Mouse (Mus musculus): Measurements from ENCODE around the gene Gpr157. TPM values are rescaled to one million over a fixed set of nuclear protein-coding genes. Genes with fewer than 3 reads are reported as not detected.

Gene Gpr157
- polyA plus RNA-seq, 1 experiment from 2014 or later: 1.3 TPM

DNA sequence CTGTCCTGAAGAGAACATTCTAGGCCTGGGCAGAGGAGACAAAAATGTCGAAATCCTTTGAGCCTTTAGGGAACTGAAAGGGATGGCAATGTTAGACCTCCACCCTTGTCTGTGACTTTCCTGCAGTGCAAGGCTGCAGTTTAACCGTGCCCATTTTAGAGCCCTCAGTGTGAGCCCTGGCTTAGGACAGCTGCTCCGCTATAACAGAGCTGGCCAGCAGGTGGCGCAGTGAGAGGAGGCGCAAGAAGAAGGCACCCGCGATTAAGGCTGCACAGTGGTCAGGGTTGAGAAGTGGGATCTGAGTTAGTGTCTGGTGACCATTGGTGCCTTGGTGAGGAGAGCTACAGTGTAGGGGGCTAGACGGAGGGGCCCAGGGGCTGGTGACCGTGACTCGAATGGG, 49.5 kb downstream of the Gpr157 start:
- Histone ChIP-seq H3K4me2 (no peak overlapping the region), H3K4me1 (ENCODE audit: control insufficient read depth, insufficient read depth, low read length) (peaks cover 13% of the 10 kb centered on the region), H3K27me3 (ENCODE audit: control insufficient read depth, insufficient read depth, low read length) (0 out of 2 replicates have a peak, but pooled peaks cover 2% of the 10 kb centered on the region), H3K9ac (ENCODE audit: low read depth, low read length) (no peak overlapping the region), H3K4me3 (ENCODE audit: low read depth, low read length) (no peak overlapping the region), H3K9me3 (replicated peaks; ENCODE audit: control insufficient read depth, low read length) (no peaks in the 10 kb centered on the region), H3K27ac (ENCODE audit: low read depth, low read length) (no peak overlapping the region), H3K36me3 (ENCODE audit: control insufficient read depth, insufficient read depth, low read length) (no peaks in the 10 kb centered on the region)
- 6% methylated on average over 10 of the region's 10 CpGs for WGBS (ENCODE audit: insufficient replicate concordance)
- no peak for ATAC-seq (replicated peaks; ENCODE audit: insufficient number of reproducible peaks, low FRiP score, low TSS enrichment)

DNA sequence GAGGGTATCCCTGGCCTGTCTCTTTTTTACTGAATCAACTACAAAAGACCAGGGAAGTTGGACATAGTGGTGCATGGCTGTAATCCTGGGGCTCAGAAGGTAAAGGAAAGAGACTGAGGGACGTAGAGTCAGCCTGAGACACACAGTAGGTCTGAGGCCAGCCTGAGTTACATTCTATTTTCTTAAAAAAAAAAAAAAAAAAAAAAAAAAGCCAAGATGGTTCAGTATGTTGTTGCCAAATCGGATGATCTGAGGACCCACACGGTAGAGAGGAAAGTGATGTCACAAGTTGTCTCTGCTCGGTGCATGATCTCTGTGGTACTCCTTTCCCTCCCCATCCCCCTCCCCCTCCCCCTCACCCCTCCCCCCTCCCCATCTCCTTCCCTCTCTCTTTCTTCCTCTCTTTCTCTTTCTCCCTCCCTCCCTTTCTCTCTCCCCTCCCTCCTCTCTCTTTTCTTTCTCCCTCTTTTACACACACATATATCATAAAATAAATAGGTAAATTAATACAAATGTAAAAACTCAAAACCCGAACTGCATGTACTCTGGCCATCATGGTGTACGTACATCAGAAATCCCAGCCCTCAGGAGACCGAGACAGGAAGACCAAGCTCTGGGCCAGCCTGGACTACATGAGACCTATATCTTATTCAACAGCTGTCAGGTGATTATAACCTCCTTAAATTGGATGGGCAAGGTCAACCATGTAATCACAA, 50.4 kb downstream of the Gpr157 start:
- ATAC-seq (replicated peaks; ENCODE audit: insufficient number of reproducible peaks, low FRiP score, low TSS enrichment): no peak
- H3K4me1 ChIP-seq (ENCODE audit: control insufficient read depth, insufficient read depth, low read length): peaks cover 13% of the 10 kb centered on the region

DNA sequence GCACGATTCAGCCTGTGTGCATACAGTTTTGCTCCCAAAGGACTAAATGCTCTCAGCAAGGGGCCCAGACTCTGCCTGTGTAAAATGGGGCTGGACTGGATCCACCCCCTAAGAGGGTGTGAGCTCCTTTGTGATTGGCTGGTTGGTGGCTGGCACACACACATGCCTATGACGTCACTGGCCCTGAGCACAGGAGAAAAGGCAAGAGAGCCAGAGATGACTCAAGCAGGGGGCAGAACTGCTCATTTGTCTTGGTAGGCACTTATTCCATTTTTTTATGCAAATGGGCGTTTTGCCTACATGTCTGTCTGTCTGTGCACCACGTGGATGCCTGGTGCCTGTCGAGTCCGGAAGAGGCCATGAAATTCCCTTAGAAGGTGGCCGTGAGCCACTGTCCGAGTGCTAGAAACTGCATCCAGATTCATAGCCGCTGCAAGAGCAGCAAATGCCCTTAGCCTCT, 50.9 kb downstream of the Gpr157 start:
- Histone ChIP-seq H3K4me3 (ENCODE audit: low read depth, low read length) (0 out of 2 replicates have a peak overlapping the region, but pooled peaks have one; percentile 2), H3K4me1 (ENCODE audit: control insufficient read depth, insufficient read depth, low read length) (peaks cover 7% of the 10 kb centered on the region), H3K27ac (ENCODE audit: low read depth, low read length) (no peak overlapping the region), H3K9me3 (replicated peaks; ENCODE audit: control insufficient read depth, low read length) (no peaks in the 10 kb centered on the region), H3K36me3 (ENCODE audit: control insufficient read depth, insufficient read depth, low read length) (no peaks in the 10 kb centered on the region), H3K4me2 (peak overlapping the region; percentile 50), H3K9ac (ENCODE audit: low read depth, low read length) (0 out of 2 replicates have a peak overlapping the region, but pooled peaks have one; percentile 0), H3K27me3 (ENCODE audit: control insufficient read depth, insufficient read depth, low read length) (0 out of 2 replicates have a peak, but pooled peaks cover 2% of the 10 kb centered on the region)
- 21% methylated on average over 9 of the region's 9 CpGs for WGBS (ENCODE audit: insufficient replicate concordance)
- no peak; the same call in 1 of the 2 replicates for ATAC-seq (replicated peaks; ENCODE audit: insufficient number of reproducible peaks, low FRiP score, low TSS enrichment)

More for the DNA sequence above, 50.4 kb downstream of the Gpr157 start:
- H3K27ac ChIP-seq (ENCODE audit: low read depth, low read length): no peak overlapping the region
- H3K9ac ChIP-seq (ENCODE audit: low read depth, low read length): no peak overlapping the region
- no peaks in the 10 kb centered on the region for H3K36me3 ChIP-seq (ENCODE audit: control insufficient read depth, insufficient read depth, low read length)
- 0 out of 2 replicates have a peak, but pooled peaks cover 2% of the 10 kb centered on the region for H3K27me3 ChIP-seq (ENCODE audit: control insufficient read depth, insufficient read depth, low read length)
- H3K9me3 ChIP-seq (replicated peaks; ENCODE audit: control insufficient read depth, low read length): no peaks in the 10 kb centered on the region
- no peak overlapping the region for H3K4me3 ChIP-seq (ENCODE audit: low read depth, low read length)
- 75% methylated on average over 7 of the region's 7 CpGs for WGBS (ENCODE audit: insufficient replicate concordance)
- no peak overlapping the region for H3K4me2 ChIP-seq

DNA sequence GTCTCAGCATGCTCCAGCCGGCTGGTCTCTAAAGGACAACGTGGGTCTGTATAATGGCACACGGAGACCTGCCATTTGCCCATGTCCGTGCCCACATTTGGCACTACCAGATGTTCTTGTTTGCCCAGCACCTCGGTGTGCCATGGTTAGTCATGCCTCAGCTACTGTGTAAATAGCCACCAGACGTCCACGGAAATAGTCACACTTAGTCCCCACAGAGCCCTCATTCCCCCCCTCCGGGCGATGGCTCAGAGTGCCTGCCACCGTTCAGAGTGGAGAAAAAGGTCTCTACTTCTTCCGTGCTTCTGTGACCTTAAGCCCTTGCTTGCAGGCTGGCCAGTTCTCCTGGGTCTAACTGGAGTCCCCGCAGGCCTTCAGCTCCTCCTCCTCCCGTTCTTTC, 51.9 kb downstream of the Gpr157 start:
- H3K27ac ChIP-seq (ENCODE audit: low read depth, low read length): no peak overlapping the region
- no peaks in the 10 kb centered on the region for H3K36me3 ChIP-seq (ENCODE audit: control insufficient read depth, insufficient read depth, low read length)
- 62% methylated on average over 13 of the region's 13 CpGs for WGBS (ENCODE audit: insufficient replicate concordance)
- peaks cover 6% of the 10 kb centered on the region; the same call in 1 of the 2 replicates for H3K4me1 ChIP-seq (ENCODE audit: control insufficient read depth, insufficient read depth, low read length)
- H3K4me2 ChIP-seq: no peak overlapping the region
- no peak overlapping the region for H3K4me3 ChIP-seq (ENCODE audit: low read depth, low read length)
- H3K27me3 ChIP-seq (ENCODE audit: control insufficient read depth, insufficient read depth, low read length): 0 out of 2 replicates have a peak, but pooled peaks cover 2% of the 10 kb centered on the region
- H3K9ac ChIP-seq (ENCODE audit: low read depth, low read length): no peak overlapping the region
- no peaks in the 10 kb centered on the region for H3K9me3 ChIP-seq (replicated peaks; ENCODE audit: control insufficient read depth, low read length)
- ATAC-seq (replicated peaks; ENCODE audit: insufficient number of reproducible peaks, low FRiP score, low TSS enrichment): no peak

DNA sequence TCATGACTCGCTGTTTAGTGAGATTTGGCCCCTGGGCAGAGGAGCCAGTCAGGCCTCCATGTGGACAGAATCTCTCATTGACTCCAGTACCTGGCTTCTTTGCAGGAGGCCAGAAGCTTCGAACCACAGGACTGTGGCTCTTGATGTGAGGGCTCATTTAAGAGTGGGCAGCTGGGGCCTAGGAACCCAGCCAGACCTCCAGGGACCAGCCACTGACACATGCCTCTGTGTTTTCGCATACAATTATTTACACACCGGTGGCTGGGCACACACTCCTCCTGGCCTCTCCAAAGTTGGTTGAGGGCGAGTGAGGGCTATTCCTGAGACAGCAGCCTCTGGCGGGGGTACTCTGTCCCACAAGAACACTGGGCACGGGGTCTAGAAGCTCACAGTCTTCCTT, 53.2 kb downstream of the Gpr157 start:
- Histone ChIP-seq H3K27ac (ENCODE audit: low read depth, low read length) (no peak overlapping the region), H3K9ac (ENCODE audit: low read depth, low read length) (no peak overlapping the region), H3K36me3 (ENCODE audit: control insufficient read depth, insufficient read depth, low read length) (no peaks in the 10 kb centered on the region), H3K9me3 (replicated peaks; ENCODE audit: control insufficient read depth, low read length) (no peaks in the 10 kb centered on the region), H3K4me3 (ENCODE audit: low read depth, low read length) (no peak overlapping the region), H3K4me1 (ENCODE audit: control insufficient read depth, insufficient read depth, low read length) (peaks cover 6% of the 10 kb centered on the region; the same call in 1 of the 2 replicates), H3K4me2 (no peak overlapping the region), H3K27me3 (ENCODE audit: control insufficient read depth, insufficient read depth, low read length) (0 out of 2 replicates have a peak, but pooled peaks cover 2% of the 10 kb centered on the region)
- WGBS (ENCODE audit: insufficient replicate concordance): 79% methylated on average over 7 of the region's 7 CpGs
- ATAC-seq (replicated peaks; ENCODE audit: insufficient number of reproducible peaks, low FRiP score, low TSS enrichment): no peak

DNA sequence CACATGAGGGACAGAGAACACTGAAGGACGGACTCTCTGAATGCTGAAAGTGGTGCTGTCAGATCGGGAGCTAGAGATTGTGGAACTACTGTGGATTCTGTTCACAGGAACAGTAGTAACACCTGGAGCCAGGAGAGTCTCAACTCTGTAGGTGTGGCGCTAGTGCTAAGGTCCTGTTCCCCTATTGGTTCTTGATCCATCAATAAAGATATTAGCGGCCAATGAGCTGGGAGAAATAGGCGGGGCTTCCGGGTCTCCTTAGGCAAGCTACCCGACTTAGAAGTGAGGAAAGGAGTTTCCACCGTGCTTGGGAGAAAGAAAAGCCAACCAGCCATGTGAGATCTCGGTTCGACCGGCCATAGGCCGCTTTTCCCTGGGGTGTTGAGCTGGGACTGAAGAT, 57.1 kb downstream of the Gpr157 start:
- Histone ChIP-seq H3K9me3 (replicated peaks; ENCODE audit: control insufficient read depth, low read length) (peaks cover 5% of the 10 kb centered on the region; the same call in 1 of the 2 replicates), H3K4me1 (ENCODE audit: control insufficient read depth, insufficient read depth, low read length) (no peaks in the 10 kb centered on the region), H3K9ac (ENCODE audit: low read depth, low read length) (no peak overlapping the region), H3K4me2 (no peak overlapping the region), H3K27ac (ENCODE audit: low read depth, low read length) (no peak overlapping the region), H3K27me3 (ENCODE audit: control insufficient read depth, insufficient read depth, low read length) (no peaks in the 10 kb centered on the region), H3K4me3 (ENCODE audit: low read depth, low read length) (no peak overlapping the region), H3K36me3 (ENCODE audit: control insufficient read depth, insufficient read depth, low read length) (no peaks in the 10 kb centered on the region)
- WGBS (ENCODE audit: insufficient replicate concordance): 18% methylated on average over 12 of the region's 12 CpGs
- ATAC-seq (replicated peaks; ENCODE audit: insufficient number of reproducible peaks, low FRiP score, low TSS enrichment): no peak

DNA sequence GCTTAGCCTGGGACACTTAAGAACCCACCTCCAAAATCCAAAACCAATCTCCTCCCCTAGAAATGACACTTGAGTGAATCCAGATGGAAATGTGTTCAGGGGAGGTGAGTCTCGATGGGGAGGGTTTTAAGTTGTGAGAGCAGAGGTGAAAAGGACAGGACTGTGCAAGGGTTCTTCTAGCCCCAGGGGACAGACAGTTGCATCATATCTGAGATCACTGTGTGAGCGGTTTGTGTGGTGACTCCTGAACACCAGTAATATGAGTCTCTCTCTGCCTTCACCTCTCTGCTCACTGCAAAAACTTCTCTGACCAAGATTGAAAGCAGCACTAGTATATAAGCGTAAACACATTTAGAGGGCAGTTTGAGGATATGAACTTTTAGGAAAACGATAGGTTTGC, 59.1 kb downstream of the Gpr157 start:
- H3K4me3 ChIP-seq (ENCODE audit: low read depth, low read length): no peak overlapping the region
- no peaks in the 10 kb centered on the region for H3K36me3 ChIP-seq (ENCODE audit: control insufficient read depth, insufficient read depth, low read length)
- H3K9ac ChIP-seq (ENCODE audit: low read depth, low read length): no peak overlapping the region
- no peak overlapping the region for H3K27ac ChIP-seq (ENCODE audit: low read depth, low read length)
- H3K9me3 ChIP-seq (replicated peaks; ENCODE audit: control insufficient read depth, low read length): peaks cover 5% of the 10 kb centered on the region; the same call in 1 of the 2 replicates
- 71% methylated on average over 4 of the region's 4 CpGs for WGBS (ENCODE audit: insufficient replicate concordance)
- no peak for ATAC-seq (replicated peaks; ENCODE audit: insufficient number of reproducible peaks, low FRiP score, low TSS enrichment)
- no peaks in the 10 kb centered on the region for H3K27me3 ChIP-seq (ENCODE audit: control insufficient read depth, insufficient read depth, low read length)
- H3K4me1 ChIP-seq (ENCODE audit: control insufficient read depth, insufficient read depth, low read length): no peaks in the 10 kb centered on the region
- H3K4me2 ChIP-seq: no peak overlapping the region

DNA sequence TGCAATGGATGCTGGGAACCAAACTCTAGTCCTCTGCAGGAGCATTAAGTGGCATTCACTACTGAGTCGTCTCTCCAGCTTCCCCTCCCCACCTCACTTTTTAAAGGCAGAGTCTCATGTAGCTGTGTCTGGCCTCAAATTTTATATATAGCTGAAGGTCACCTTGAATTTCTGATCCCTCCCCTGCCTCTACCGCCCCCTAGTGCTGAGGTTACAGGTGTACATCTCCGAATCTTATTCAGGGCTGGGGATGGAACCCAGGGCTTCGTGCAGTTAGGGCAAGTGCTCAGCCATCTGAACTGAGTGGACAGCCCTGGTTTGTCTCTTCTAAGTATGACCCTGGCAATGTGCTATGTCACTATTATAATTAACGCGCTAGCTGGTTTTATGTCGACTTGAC, 63.9 kb downstream of the Gpr157 start:
- H3K27me3 ChIP-seq (ENCODE audit: control insufficient read depth, insufficient read depth, low read length): no peaks in the 10 kb centered on the region
- no peak overlapping the region for H3K9ac ChIP-seq (ENCODE audit: low read depth, low read length)
- no peak overlapping the region for H3K27ac ChIP-seq (ENCODE audit: low read depth, low read length)
- 65% methylated on average over 7 of the region's 7 CpGs for WGBS (ENCODE audit: insufficient replicate concordance)
- no peaks in the 10 kb centered on the region for H3K36me3 ChIP-seq (ENCODE audit: control insufficient read depth, insufficient read depth, low read length)
- H3K9me3 ChIP-seq (replicated peaks; ENCODE audit: control insufficient read depth, low read length): peaks cover 5% of the 10 kb centered on the region; the same call in 1 of the 2 replicates
- no peak for ATAC-seq (replicated peaks; ENCODE audit: insufficient number of reproducible peaks, low FRiP score, low TSS enrichment)
- no peaks in the 10 kb centered on the region for H3K4me1 ChIP-seq (ENCODE audit: control insufficient read depth, insufficient read depth, low read length)
- no peak overlapping the region for H3K4me3 ChIP-seq (ENCODE audit: low read depth, low read length)
- H3K4me2 ChIP-seq: no peak overlapping the region

Data from heart, embryonic 11.5 days (tissue).